Mouse (Mus musculus): ENCODE results near the gene Agxt. TPM values are rescaled to one million over a fixed set of nuclear protein-coding genes. Genes with fewer than 3 reads are reported as not detected.

Gene Agxt
- polyA plus RNA-seq, 1 experiment from 2014 or later: 0.38 TPM

- Histone ChIP-seq H3K27ac (no peak overlapping the region), H3K4me3 (replicated peaks) (no peak overlapping the region), H3K4me2 (no peak overlapping the region), H3K27me3 (no peaks in the 10 kb centered on the region), H3K4me1 (no peaks in the 10 kb centered on the region), H3K9ac (no peak overlapping the region), H3K36me3 (no peaks in the 10 kb centered on the region), H3K9me3 (replicated peaks) (no peaks in the 10 kb centered on the region)
- WGBS: 64% methylated on average over 8 of the region's 8 CpGs
- ATAC-seq (replicated peaks; ENCODE audit: low FRiP score): no peak
Observed at GRCm38 (mm10) chr1:93124066-93124465, 11.0 kb upstream of the Agxt start.

- no peaks in the 10 kb centered on the region for H3K4me1 ChIP-seq
- H3K4me3 ChIP-seq (replicated peaks): no peak overlapping the region
- no peak overlapping the region for H3K27ac ChIP-seq
- H3K27me3 ChIP-seq: no peaks in the 10 kb centered on the region
- 52% methylated on average over 5 of the region's 5 CpGs for WGBS
- no peaks in the 10 kb centered on the region for H3K36me3 ChIP-seq
- no peak overlapping the region for H3K4me2 ChIP-seq
- no peaks in the 10 kb centered on the region for H3K9me3 ChIP-seq (replicated peaks)
- ATAC-seq (replicated peaks; ENCODE audit: low FRiP score): no peak
- H3K9ac ChIP-seq: no peak overlapping the region
Observed at GRCm38 (mm10) chr1:93125256-93125655, 9.8 kb upstream of the Agxt start.

- Histone ChIP-seq H3K9me3 (replicated peaks) (no peaks in the 10 kb centered on the region), H3K9ac (no peak overlapping the region), H3K4me3 (replicated peaks) (no peak overlapping the region), H3K27ac (no peak overlapping the region), H3K36me3 (no peaks in the 10 kb centered on the region), H3K4me2 (no peak overlapping the region), H3K27me3 (no peaks in the 10 kb centered on the region), H3K4me1 (no peaks in the 10 kb centered on the region)
- 80% methylated on average over 8 of the region's 8 CpGs for WGBS
- ATAC-seq (replicated peaks; ENCODE audit: low FRiP score): no peak
Observed at GRCm38 (mm10) chr1:93128209-93128608, 6.8 kb upstream of the Agxt start.

GRCm38 (mm10) chr1:93128710-93129349 is 6.2 kb upstream of the Agxt start:
- no peaks in the 10 kb centered on the region for H3K27me3 ChIP-seq
- no peaks in the 10 kb centered on the region for H3K36me3 ChIP-seq
- no peaks in the 10 kb centered on the region for H3K9me3 ChIP-seq (replicated peaks)
- WGBS: 30% methylated on average over 6 of the region's 6 CpGs
- H3K9ac ChIP-seq: no peak overlapping the region
- ATAC-seq (replicated peaks; ENCODE audit: low FRiP score): no peak
- H3K4me3 ChIP-seq (replicated peaks): no peak overlapping the region
- H3K4me2 ChIP-seq: no peak overlapping the region
- no peaks in the 10 kb centered on the region for H3K4me1 ChIP-seq
- no peak overlapping the region for H3K27ac ChIP-seq

GRCm38 (mm10) chr1:93130242-93130983 is 4.6 kb upstream of the Agxt start:
- H3K4me3 ChIP-seq (replicated peaks): no peak overlapping the region
- no peak for ATAC-seq (replicated peaks; ENCODE audit: low FRiP score)
- no peaks in the 10 kb centered on the region for H3K27me3 ChIP-seq
- H3K36me3 ChIP-seq: no peaks in the 10 kb centered on the region
- no peak overlapping the region for H3K9ac ChIP-seq
- H3K9me3 ChIP-seq (replicated peaks): no peaks in the 10 kb centered on the region
- no peak overlapping the region for H3K27ac ChIP-seq
- 66% methylated on average over 10 of the region's 10 CpGs for WGBS
- no peaks in the 10 kb centered on the region for H3K4me1 ChIP-seq
- no peak overlapping the region for H3K4me2 ChIP-seq

- Histone ChIP-seq H3K27me3 (no peaks in the 10 kb centered on the region), H3K9me3 (replicated peaks) (no peaks in the 10 kb centered on the region), H3K36me3 (no peaks in the 10 kb centered on the region), H3K27ac (no peak overlapping the region), H3K9ac (no peak overlapping the region), H3K4me1 (no peaks in the 10 kb centered on the region), H3K4me3 (replicated peaks) (no peak overlapping the region), H3K4me2 (no peak overlapping the region)
- ATAC-seq (replicated peaks; ENCODE audit: low FRiP score): no peak
- WGBS: 68% methylated on average over 8 of the region's 8 CpGs
Observed at GRCm38 (mm10) chr1:93132676-93133075, 2.4 kb upstream of the Agxt start.

- 0 out of 2 replicates have a peak, but pooled peaks have one; percentile 38 for ATAC-seq (replicated peaks; ENCODE audit: low FRiP score)
Observed at GRCm38 (mm10) chr1:93138534-93138933, 3.5 kb downstream of the Agxt start.

GRCm38 (mm10) chr1:93139713-93140112 is 4.7 kb downstream of the Agxt start:
- no peak overlapping the region for H3K4me3 ChIP-seq (replicated peaks)
- no peak for ATAC-seq (replicated peaks; ENCODE audit: low FRiP score)
- H3K4me1 ChIP-seq: 0 out of 2 replicates have a peak, but pooled peaks cover 5% of the 10 kb centered on the region
- 80% methylated on average over 7 of the region's 7 CpGs for WGBS
- no peaks in the 10 kb centered on the region for H3K9me3 ChIP-seq (replicated peaks)
- H3K4me2 ChIP-seq: no peak overlapping the region
- H3K9ac ChIP-seq: no peak overlapping the region
- no peaks in the 10 kb centered on the region for H3K27me3 ChIP-seq
- H3K27ac ChIP-seq: no peak overlapping the region
- no peaks in the 10 kb centered on the region for H3K36me3 ChIP-seq

More at GRCm38 (mm10) chr1:93138534-93138933, 3.5 kb downstream of the Agxt start:
- 72% methylated on average over 6 of the region's 6 CpGs for WGBS
- H3K36me3 ChIP-seq: no peaks in the 10 kb centered on the region
- H3K4me1 ChIP-seq: 0 out of 2 replicates have a peak, but pooled peaks cover 5% of the 10 kb centered on the region
- H3K4me2 ChIP-seq: no peak overlapping the region
- no peak overlapping the region for H3K27ac ChIP-seq
- H3K9ac ChIP-seq: no peak overlapping the region
- no peaks in the 10 kb centered on the region for H3K27me3 ChIP-seq
- no peak overlapping the region for H3K4me3 ChIP-seq (replicated peaks)
- no peaks in the 10 kb centered on the region for H3K9me3 ChIP-seq (replicated peaks)

GRCm38 (mm10) chr1:93142871-93143270 is 7.8 kb downstream of the Agxt start:
- 77% methylated on average over 1 of the region's 1 CpGs for WGBS
- no peaks in the 10 kb centered on the region for H3K36me3 ChIP-seq
- ATAC-seq (replicated peaks; ENCODE audit: low FRiP score): no peak
- H3K4me1 ChIP-seq: 0 out of 2 replicates have a peak, but pooled peaks cover 5% of the 10 kb centered on the region
- H3K4me3 ChIP-seq (replicated peaks): no peak overlapping the region
- H3K9me3 ChIP-seq (replicated peaks): no peaks in the 10 kb centered on the region
- 0 out of 2 replicates have a peak, but pooled peaks cover 3% of the 10 kb centered on the region for H3K27me3 ChIP-seq
- no peak overlapping the region for H3K9ac ChIP-seq
- H3K4me2 ChIP-seq: no peak overlapping the region
- no peak overlapping the region for H3K27ac ChIP-seq

- no peak overlapping the region for H3K9ac ChIP-seq
- no peaks in the 10 kb centered on the region for H3K36me3 ChIP-seq
- H3K4me2 ChIP-seq: no peak overlapping the region
- H3K27ac ChIP-seq: no peak overlapping the region
- no peaks in the 10 kb centered on the region for H3K4me1 ChIP-seq
- H3K9me3 ChIP-seq (replicated peaks): no peaks in the 10 kb centered on the region
- 75% methylated on average over 9 of the region's 9 CpGs for WGBS
- H3K27me3 ChIP-seq: peaks cover 10% of the 10 kb centered on the region; the same call in 1 of the 2 replicates
- ATAC-seq (replicated peaks; ENCODE audit: low FRiP score): no peak
- no peak overlapping the region for H3K4me3 ChIP-seq (replicated peaks)
Observed at GRCm38 (mm10) chr1:93144176-93144575, 9.1 kb downstream of the Agxt start.

GRCm38 (mm10) chr1:93150907-93151661 is 16.0 kb downstream of the Agxt start:
- 77% methylated on average over 2 of the region's 2 CpGs for WGBS
- Histone ChIP-seq H3K27ac (no peak overlapping the region), H3K4me2 (no peak overlapping the region)

GRCm38 (mm10) chr1:93157566-93157965 is 22.5 kb downstream of the Agxt start:
- no peak overlapping the region for H3K4me3 ChIP-seq (replicated peaks)
- no peak overlapping the region for H3K27ac ChIP-seq
- no peak overlapping the region for H3K9ac ChIP-seq
- no peaks in the 10 kb centered on the region for H3K9me3 ChIP-seq (replicated peaks)
- ATAC-seq (replicated peaks; ENCODE audit: low FRiP score): no peak
- H3K4me1 ChIP-seq: peaks cover 13% of the 10 kb centered on the region; the same call in 1 of the 2 replicates
- no peaks in the 10 kb centered on the region for H3K27me3 ChIP-seq
- H3K36me3 ChIP-seq: no peaks in the 10 kb centered on the region
- 78% methylated on average over 4 of the region's 4 CpGs for WGBS
- no peak overlapping the region for H3K4me2 ChIP-seq

More at GRCm38 (mm10) chr1:93150907-93151661, 16.0 kb downstream of the Agxt start:
- Histone ChIP-seq H3K9me3 (replicated peaks) (no peaks in the 10 kb centered on the region), H3K4me1 (no peaks in the 10 kb centered on the region), H3K4me3 (replicated peaks) (no peak overlapping the region), H3K9ac (no peak overlapping the region), H3K36me3 (no peaks in the 10 kb centered on the region), H3K27me3 (peaks cover 10% of the 10 kb centered on the region; the same call in 1 of the 2 replicates)
- no peak for ATAC-seq (replicated peaks; ENCODE audit: low FRiP score)

Data from kidney, embryonic 15.5 days (tissue).